Mouse (Mus musculus): ENCODE data around the gene Bach1.

Bach1 gene

DNA sequence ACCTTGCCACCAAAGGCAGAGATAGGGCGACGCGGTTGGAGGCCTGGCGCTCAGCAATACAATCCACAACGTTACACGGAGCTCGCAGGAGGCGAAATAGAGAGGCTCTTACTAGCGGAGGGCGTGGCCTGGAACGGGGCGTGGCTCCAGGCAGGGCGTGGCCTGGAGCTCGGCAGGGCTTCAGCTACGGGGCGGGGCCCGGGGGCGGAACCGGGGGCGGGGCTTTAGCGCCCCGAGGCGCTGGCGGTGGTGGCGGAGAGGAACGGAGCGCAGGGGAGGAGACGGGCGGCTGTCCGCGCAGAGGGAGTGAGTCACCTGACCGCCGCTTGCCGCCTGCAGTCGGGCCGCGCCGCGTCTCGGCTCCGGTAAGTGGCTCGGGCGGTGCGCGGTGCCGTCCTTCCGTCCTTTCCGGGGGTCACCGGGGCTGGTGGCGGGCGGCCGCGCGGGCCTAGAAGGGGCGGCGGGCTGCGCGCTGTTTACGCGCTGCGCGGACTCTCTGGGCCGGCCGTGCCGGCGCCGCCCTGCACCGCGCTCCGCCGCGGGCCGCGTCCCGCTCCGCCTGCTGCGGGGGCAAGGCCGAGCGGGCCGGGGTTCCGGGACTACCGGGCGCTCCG is at the start of gene Bach1:
Gene Bach1 (plus strand): TSS at position 254 of the 614 bp plus-strand sequence.
- in situ Hi-C loops (cut with MseI, MboI), result no loop called here

DNA sequence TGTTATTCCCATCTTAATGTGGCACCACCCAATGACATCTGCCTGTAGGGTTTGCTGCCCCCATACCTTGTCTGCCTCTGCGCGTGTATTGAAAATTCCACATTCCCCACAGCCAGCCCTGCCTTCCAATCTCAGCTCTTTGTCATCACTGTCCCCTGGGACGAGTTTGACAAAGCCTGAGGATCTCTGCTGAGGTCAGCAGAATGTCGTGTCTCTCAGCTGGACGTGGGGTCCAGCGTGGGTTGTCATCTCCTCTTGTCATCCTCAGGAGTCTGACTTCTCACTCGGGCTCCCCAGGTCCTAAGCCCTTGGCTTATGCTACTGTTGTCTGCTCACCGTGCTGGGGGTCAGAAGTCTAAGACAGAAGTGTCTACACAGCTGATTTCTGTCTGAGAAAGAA is 46.4 kb upstream of the Bach1 start:
- in situ Hi-C loops (cut with MseI, MboI), result no loop called here

DNA sequence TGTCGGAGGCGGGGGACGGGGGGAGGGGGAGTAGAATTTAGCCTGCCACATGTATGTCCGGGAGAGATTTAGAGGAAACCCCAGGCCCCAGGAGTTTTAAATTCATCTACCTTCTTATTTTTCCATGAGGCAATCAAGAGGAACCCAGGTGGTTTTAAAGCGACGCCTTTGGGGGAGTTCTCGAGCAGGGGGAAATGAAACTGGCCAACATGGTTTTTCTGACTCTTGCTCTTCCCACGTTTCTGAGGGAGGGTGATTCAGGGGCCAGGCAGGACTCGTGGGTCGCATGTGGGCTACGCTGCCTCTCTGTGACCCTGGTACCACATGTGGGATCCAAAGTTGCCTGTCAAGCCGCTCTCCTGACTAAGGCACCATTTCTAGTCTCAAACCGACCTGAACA is 45.8 kb upstream of the Bach1 start:
- in situ Hi-C loops (cut with MseI, MboI), result no loop called here

DNA sequence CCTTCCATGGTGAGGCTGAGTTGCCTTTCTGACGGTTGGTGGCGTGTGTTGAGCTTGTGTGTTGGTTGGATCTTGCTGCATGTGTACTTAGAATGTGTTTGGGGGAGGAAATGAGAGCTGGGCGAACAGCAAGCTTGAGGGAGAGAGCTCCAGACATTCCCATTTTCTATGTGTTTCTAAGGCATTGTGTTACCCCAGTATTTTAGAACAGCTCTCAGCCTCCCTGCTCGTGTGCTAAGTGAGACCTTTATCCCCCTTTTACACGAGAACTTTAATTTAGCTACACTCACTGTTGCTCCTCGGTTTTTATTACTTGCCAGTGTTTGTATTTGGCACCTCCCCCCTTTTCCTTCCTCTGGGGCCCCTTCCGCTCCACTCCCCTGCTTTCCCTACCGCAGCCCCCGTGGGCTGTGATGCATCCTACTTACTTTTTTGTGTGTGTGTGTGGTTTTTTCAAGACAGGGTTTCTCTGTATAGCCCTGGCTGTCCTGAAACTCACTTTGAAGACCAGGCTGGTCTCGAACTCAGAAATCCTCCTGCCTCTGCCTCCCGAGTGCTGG is 44.6 kb upstream of the Bach1 start:
- in situ Hi-C loops (cut with MseI, MboI), result no loop called here

DNA sequence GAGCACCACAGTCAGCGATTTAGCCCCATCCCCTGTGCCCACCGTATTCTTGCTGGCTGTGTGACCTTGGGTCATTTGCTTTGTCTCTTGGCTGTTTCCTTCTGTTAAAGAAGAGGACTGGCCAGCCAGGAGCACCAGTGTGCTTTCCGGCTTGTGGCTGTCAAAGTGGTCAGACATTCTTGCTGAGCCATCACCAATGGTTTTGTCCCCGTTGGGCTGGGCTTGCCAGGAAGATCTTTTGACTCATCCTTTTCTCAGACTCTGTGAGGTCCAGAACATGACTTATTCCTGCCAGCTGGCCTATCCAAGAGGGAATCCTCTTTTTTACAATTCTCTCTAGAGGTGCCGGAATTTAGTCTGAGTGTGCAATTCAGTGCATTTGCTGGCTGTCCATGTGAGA is 43.7 kb upstream of the Bach1 start:
- in situ Hi-C loops (cut with MseI, MboI), result no loop called here

DNA sequence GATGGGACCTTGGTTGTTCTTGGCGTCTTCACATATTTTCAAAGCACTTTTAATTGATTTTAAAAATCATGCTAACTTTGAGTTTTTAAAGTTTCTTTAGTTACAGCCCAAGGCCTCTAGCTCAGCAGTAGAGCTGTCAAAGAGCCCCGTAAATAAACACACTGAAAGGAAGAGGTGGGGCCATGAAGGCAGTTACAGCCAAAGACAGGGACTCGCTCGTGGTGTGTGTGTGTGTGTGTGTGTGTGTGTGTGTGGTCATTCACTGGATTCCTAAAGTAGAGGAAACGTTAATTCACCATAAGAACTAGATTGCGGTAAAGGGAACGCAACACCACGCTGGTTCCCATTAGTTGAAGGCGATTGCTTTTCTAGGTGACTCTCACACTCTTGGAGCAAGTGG is 43.2 kb upstream of the Bach1 start:
- in situ Hi-C loops (cut with MseI, MboI), result no loop called here

DNA sequence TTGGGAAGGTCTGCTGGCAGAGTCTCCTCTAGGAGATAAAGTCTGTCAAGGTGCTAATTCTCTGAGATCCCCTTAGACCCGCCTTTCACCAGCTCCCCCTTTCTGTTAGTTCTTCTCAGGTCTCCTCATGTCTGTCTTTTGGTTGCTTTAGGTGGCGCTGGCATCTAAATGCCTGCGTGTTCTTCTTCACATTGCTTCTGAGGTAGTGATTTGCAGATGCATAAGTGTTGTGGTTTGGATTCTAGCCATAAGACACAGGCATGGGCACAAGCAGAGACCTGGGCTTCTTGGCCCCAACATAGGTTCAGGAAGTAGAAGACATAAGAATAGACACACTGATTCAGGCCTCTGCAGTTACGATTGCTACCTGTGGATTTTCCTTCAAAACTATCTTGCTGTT is 42.0 kb upstream of the Bach1 start:
- in situ Hi-C loops (cut with MseI, MboI), result no loop called here

DNA sequence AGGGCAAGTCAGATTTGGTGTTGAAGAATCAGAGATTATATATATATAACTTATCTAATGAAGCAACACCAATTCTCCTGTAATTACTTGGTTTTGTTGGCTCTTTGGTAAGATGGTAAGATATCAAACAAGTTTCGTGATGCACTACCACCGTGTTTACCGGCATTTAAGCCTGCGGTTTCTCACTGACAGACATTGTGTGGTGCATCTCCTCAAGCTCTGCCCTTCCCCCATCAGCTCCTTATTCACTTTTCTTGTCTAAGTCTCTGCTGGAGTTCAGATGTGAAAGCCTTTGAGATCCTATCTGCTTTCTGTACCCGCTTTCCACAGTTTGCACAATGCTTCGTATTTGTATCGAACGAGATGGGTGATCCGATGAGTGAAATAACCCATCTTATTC is 41.5 kb upstream of the Bach1 start:
- in situ Hi-C loops (cut with MseI, MboI), result no loop called here

DNA sequence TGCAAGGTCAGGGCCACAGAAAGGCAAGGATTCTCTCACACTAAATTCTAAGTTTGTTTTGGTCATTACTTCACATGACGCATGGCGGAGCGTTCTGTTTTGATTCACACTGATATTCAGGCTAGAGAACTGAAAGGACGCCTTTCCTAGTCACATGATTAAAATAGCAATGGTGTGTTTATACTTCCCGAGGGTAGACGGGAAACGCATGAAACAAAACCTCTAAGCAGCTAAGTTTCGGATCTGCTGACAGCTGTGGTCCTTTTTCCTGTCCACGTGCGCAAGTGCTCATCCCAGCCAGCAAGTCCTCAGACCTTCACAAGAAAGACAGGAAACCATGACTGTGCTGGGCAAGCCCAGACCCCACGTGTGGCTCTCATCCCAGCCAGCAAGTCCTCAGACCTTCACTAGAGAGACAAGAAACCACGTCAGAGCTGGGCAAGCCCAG is 37.7 kb upstream of the Bach1 start:
- in situ Hi-C loops (cut with MseI, MboI), result no loop called here

DNA sequence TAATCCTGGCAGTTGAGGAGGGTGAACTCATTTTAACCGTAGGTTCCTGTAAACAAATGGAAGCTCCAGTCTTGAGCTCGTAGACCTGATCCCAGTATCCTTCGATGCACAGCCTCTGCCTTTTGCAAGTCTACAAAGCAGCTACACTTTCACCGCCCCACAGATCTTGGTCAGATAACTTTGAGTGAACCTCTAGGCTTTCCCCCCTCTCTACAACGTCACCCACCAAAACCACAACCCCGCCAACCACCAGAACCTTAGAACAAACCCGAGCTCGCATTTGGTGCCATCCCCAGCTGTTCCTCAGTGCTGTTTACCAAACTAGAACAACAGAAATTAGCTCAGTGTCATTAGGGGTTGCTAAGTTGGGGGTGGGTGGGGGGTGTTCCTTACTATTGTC is 37.1 kb upstream of the Bach1 start:
- in situ Hi-C loops (cut with MseI, MboI), result no loop called here

DNA sequence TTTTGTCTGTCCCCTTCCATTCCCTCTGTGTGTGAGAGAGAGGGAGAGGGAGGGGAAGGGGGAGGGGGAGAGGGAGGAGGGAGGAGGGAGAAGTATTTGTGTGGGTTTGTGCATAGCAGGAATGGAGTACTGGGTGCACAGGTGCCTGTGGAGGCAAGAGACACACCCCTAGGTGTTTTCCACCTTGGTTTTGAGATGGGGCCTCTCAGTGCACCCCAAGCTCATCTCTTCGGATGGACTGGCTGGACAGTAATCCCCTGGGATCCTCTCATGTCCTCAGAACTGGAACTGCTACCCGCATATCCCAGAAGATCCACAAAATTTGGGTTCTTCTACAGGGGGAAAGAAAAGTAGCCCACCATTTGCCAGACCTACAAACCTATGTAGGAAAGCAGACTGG is 36.2 kb upstream of the Bach1 start:
- in situ Hi-C loops (cut with MseI, MboI), result no loop called here

DNA sequence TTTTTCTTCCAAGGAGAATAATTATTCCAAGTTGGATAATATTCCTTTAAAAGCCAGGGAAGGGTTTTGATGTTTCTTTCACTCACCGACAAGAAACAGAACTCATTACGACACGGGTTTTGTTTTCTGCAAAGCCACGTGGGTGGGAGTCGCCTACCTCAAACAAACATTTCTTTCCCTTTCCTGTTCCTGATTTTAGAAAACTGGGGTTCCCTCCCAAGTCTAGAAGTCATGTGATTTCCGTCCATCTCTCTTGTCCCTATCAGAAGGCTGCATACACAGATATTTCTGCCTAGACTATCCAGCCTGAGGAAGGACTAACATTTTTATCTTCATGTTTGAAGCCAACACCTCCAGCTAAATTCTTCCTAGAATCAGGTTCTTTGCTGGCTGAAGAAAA is 34.9 kb upstream of the Bach1 start:
- in situ Hi-C loops (cut with MseI, MboI), result no loop called here

DNA sequence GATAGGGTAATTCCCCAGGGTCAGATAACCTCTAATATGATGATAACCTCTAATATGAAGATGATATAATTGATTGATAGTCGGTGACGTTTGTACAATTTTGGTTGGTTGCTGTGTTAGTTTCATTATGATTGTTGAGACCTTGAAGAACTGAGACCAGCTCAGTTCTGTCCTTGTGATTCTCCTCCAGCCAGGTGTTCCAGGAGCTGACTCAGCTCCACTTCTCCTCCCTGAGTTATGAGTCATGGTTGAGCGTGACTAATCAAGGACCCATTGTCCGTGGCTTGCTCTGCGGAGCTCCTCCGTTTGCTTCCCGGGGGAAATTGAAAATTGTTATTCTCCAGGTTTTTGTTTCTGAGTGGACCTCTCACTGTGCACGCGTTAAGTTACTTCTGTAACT is 33.5 kb upstream of the Bach1 start:
- in situ Hi-C loops (cut with MseI, MboI), result no loop called here

DNA sequence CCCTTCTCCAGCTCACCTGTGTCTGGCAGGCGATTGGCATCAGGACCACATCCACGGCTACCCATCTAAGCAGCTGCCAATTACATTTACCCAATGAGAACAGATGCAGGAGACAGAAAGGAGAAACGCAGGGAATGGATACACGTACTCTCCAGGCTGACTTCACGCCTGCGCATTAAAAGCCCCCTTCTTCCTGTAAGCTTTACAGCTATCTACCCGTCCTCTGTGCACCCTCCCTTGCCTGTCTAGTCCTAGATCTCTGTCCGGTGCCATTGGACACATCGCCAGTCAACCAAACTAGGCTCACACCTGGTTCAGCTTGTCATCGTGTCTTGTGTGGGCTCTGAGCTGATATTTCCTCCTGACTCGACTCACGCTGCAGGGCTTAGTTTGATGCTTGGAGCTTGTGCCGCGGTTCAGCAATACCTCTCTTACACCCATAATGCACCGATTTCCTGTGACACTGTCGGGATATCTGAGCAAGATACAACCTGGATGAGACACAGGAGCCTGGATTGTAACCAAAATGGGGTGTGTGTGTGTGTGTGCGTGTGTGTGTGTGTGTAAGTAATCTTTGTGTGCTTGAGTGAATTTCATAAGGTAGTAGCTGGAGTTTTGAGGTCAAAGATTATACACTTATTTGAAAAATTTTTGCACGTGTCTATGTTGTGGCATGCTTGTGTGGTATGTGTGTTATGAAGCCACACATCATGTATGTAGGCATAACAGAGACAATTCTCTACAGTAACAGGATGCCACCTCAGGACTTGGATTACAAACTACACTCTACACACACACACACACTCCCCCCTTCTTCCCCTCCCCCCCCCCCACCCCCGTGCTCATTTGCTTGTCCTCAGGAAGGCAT is 32.8 kb upstream of the Bach1 start:
- in situ Hi-C loops (cut with MseI, MboI), result no loop called here

DNA sequence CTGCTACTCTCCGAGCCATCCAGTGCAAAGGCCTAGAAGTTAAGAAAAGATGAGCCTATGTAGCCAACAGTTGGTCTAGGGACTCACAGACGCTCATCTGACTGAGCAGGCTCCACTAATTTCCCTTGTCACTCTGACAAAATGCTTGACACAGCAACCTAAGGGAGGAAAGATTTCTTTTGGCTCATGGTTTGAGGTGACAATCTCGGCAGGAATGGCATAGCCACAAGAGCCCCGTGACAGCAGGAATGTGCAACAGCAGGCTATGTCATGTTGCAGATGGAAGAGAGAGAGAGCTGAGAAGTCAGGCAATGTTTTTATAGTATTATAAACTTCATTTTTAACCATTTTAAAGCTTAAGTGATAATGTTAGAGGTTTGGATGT is 32.1 kb upstream of the Bach1 start:
- in situ Hi-C loops (cut with MseI, MboI), result no loop called here

DNA sequence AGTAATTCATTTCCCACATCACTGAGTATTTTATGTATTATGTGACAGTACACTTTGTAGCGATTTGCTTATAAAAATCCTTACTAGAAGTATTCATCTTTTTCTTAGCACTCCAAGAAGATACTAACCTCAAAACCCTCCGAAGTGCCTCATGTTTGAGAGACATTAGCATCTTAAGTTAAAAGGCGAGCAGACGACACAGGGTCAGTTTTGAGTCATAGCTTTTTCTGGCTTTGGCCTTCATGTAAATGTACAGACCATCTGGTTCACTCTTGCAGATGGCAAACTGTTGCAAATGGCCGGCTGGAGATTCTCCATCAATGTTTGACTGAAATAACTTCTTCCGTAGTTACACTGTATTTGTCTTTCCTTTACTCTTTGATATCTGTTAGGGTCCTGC is 30.7 kb upstream of the Bach1 start:
- in situ Hi-C loops (cut with MseI, MboI), result no loop called here

DNA sequence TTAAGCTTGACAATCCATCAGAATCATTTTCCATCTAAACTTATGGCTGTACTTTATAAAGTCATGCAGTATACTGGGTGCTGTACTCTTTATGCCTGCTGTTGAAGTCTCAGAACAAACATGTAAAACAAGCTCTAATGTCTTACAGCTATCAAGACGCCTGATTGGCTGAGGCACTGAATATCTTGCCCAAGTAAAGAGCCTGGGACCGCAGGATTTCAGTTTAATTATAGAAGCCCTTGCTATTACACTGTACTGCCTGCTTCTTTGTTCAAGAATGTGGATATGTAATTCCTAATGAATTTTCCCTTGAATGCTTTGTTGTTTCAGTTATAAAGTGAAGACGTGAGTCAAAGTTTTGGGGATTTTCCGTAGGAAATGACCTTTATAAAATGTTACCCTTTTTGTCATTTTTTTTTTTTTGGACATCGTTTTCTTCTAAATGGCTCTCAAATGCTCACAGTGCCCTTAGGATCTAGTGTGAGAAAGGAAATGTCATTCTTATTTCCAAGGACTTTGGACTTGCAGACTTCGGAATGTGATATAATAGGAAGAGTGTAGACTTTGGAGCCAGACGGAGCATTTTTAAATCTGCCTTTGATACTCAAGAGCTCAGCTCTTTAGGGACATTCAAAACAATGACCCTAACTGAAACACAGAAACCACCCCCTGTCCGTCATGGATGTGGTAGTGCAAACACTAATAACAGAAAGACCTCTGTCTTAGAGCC is 28.5 kb upstream of the Bach1 start:
- in situ Hi-C loops (cut with MseI, MboI), result no loop called here

DNA sequence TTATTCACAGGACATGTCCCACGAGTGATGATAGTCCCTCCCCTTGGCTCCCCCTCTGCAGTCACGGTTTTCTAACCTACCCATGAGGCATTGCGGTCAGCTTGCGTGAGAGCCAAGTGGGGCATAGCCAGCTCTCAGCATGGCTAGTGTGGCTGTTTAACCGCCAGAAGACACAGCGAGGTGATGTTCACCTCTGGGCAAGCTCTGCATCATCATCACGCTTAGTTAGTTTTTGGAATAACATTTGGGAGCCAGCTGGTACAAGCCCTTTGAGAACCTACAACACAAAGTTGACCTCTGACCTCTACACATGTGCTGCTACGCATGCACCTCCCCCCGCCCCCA is 28.0 kb upstream of the Bach1 start:
- in situ Hi-C loops (cut with MseI, MboI), result no loop called here

DNA sequence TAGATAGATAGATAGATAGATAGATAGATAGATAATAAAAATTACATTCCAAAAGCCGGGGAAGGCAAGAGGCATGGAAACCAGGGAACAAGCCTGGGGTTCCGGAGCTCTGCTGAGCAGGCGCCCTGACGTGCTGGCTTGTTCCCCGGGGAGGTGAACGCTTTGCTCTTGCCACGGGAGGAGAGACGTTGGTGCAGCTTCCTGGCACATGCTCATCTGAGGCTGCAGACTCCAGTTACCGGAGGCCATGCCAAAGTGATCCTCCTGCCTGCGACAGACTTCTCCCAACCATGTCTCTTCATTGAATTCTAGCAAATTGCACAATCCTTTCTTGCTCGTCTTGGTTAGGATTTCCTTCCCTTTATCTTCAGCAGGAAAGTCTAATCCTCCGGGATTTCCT is 27.4 kb upstream of the Bach1 start:
- in situ Hi-C loops (cut with MseI, MboI), result no loop called here

DNA sequence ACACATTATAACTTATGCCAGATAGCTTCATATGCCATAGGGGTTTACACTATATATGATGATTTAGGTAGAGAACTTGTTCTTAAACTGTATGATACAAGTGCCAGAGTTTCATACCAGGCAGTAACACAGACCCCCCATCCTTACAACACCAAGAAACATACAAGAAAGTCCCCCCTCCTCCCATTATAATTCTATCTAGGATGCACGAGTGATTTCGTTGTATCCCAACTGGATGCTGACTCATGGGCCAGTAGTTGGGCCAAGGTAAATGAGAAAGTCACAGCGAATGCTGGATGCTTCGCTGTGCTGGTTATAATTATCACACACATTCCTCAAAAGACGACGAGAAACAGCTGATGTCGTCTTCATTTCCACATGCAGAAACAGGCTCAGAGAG is 25.6 kb upstream of the Bach1 start:
- in situ Hi-C loops (cut with MseI, MboI), result no loop called here

DNA sequence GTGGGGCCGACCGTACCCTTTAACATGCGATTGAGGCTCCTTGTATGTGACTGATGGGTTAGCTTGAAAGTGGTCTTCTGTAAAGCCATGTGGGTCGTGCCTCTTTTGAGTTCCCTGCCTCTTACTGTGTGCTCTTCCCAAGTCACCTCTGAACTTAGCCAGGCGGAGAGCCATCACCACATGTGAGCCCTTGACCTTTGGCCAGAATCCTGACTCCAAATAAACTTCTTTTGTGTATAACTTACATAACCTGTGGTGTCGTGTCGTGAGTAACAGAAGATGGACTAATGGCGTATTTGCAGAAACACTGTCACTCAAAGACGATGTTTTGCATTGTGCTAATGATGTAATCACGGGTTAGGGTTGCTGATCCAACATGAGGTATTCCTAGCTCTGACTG is 22.6 kb upstream of the Bach1 start:
- in situ Hi-C loops (cut with MseI, MboI), result no loop called here

DNA sequence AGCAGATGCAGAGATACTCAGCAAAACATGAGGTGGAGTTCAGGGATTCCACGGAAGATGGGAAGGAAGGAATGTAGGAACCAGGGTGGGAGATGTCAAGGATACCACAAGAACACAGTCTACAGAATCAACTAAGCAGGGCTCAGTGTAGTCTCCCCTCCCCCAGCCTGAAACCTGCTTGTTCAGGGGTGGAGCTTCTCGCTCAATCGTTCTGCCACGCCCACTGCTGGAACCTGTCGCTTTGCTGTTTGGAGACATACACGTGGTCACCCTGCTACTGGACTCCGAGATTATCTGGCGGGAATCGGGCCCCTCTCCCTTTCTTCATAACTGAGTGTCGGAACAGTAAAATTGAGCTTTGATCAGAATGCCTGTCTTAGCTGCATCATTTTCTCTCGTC is 20.1 kb upstream of the Bach1 start:
- in situ Hi-C loops (cut with MseI, MboI), result no loop called here

Measured in mouse trophoblast stem cell (cell line).